Mouse (Mus musculus) testis, adult 2 months (tissue): ENCODE results near the gene Slc15a1.

Experiments
- CTCF ChIP-seq: fragments of 200-500 bp; IDR thresholded peaks from 2 replicates; pipeline ENCODE4 v1.5.1; 2012; ENCODE audit warnings: low read depth, mild to moderate bottlenecking, inconsistent platforms, low read length, moderate library complexity; ENCODE audit not compliant: control insufficient read depth, insufficient read depth, insufficient replicate concordance
- POLR2A ChIP-seq: fragments of 200-500 bp; IDR thresholded peaks from 2 replicates; pipeline ENCODE4 v1.6.1; 2012; ENCODE audit warnings: low read depth, mild to moderate bottlenecking, inconsistent platforms, low read length, moderate library complexity; ENCODE audit not compliant: control insufficient read depth

DNA sequence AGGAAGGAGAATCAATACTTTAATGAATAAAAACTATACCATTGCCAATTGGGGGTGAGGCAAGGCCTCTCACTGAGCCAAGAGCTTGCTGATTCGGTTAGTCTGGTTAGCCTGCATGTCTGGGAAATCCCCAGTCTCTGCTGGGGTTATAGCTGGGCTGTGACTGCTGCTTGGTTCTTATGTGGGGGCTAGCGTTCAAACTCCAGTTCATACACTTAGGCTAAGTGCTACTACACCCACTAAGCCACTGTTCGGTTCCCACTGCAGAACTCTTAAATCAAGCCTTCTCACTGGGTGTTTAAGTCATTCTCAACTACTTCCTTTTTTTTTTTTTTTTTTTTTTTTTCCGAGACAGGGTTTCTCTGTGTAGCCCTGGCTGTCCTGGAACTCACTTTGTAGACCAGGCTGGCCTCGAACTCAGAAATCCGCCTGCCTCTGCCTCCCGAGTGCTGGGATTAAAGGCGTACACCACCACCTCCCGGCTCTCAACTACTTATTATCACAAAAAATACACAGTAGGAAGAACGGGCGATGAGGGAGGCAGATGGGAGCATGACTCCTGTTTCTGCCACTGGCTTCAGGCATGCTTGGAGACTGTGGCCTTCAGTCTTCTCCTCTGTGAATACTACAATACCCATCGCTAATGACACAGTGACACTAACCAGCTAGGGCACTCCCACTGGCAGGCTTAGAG, 88.3 kb downstream of the Slc15a1 start:
- TF ChIP-seq CTCF (no peak), POLR2A (no peak)
